Mouse (Mus musculus) cerebellum, adult 18-20 months (tissue): ENCODE data around the gene 1700007K13Rik.
"Not testable (repeated sequence)": the region's sequence is repeated elsewhere in the genome, so short reads cannot be mapped to it uniquely, and the experiment has no call there.

ENCODE experiments used
- DNase-seq, 2 experiments: peaks; one replicate each; pipeline ENCODE4 v3.0.0; 2021

Gene 1700007K13Rik

GRCm38 (mm10) chr2:28465836-28466518 is at the start of gene 1700007K13Rik:
TSS of gene 1700007K13Rik (minus strand) at chr2:28466332.
- peak; percentile 79 to 91 for DNase-seq

GRCm38 (mm10) chr2:28514489-28514888 is 48.4 kb upstream of the 1700007K13Rik start:
- DNase-seq, result peak; percentile 84 to 93

- peak; percentile 50 to 62 for DNase-seq
These were observed 47.6 kb upstream of the 1700007K13Rik start for GRCm38 (mm10) chr2:28513431-28514370.

- peak; percentile 84 to 88 for DNase-seq
These were observed 46.8 kb upstream of the 1700007K13Rik start, which contains the start of gene Ralgds for GRCm38 (mm10) chr2:28512798-28513401. TSS of gene Ralgds (plus strand) at chr2:28513125.

- DNase-seq, result peak; percentile 8
These were observed 45.5 kb upstream of the 1700007K13Rik start for GRCm38 (mm10) chr2:28511600-28511999.

- DNase-seq, result no peak
These were observed 40.2 kb upstream of the 1700007K13Rik start for GRCm38 (mm10) chr2:28506291-28506690.

GRCm38 (mm10) chr2:28505795-28506194 is 39.7 kb upstream of the 1700007K13Rik start, which contains the start of gene Gm10134:
TSS of gene Gm10134 (plus strand) at chr2:28506095.
- no peak for DNase-seq

- DNase-seq, result no peak
These were observed 38.5 kb upstream of the 1700007K13Rik start for GRCm38 (mm10) chr2:28504676-28505075.

- no peak for DNase-seq
These were observed 36.9 kb upstream of the 1700007K13Rik start for GRCm38 (mm10) chr2:28502987-28503386.

- no peak for DNase-seq
These were observed 32.3 kb upstream of the 1700007K13Rik start for GRCm38 (mm10) chr2:28498431-28498830.

- DNase-seq, result no peak
These were observed 31.4 kb upstream of the 1700007K13Rik start for GRCm38 (mm10) chr2:28497561-28497960.

GRCm38 (mm10) chr2:28496671-28497070 is 30.5 kb upstream of the 1700007K13Rik start, which contains the start of gene Gbgt1:
TSS of gene Gbgt1 (plus strand) at chr2:28496891.
- no peak for DNase-seq

GRCm38 (mm10) chr2:28495801-28496595 is 29.9 kb upstream of the 1700007K13Rik start:
- no peak for DNase-seq

GRCm38 (mm10) chr2:28495207-28495756 is 29.1 kb upstream of the 1700007K13Rik start:
- peak in 1 of 2 experiments; percentile 10 for DNase-seq

- DNase-seq, result no peak
These were observed 28.4 kb upstream of the 1700007K13Rik start for GRCm38 (mm10) chr2:28494521-28494920.

- DNase-seq, result no peak
These were observed 17.7 kb upstream of the 1700007K13Rik start for GRCm38 (mm10) chr2:28483861-28484260.

GRCm38 (mm10) chr2:28479208-28480204 is 13.4 kb upstream of the 1700007K13Rik start:
- DNase-seq, result no peak

- DNase-seq, result not testable (repeated sequence)
These were observed 11.9 kb upstream of the 1700007K13Rik start for GRCm38 (mm10) chr2:28477993-28478392.

GRCm38 (mm10) chr2:28472011-28472410 is 5.9 kb upstream of the 1700007K13Rik start:
- DNase-seq, result not testable (repeated sequence)

- no peak for DNase-seq
These were observed 4.5 kb upstream of the 1700007K13Rik start for GRCm38 (mm10) chr2:28470591-28470990.
